Mouse (Mus musculus) heart, postnatal 0 days (tissue): ENCODE data around the gene 6430548M08Rik.

ENCODE experiments used
- CTCF ChIP-seq: IDR thresholded peaks from 2 replicates; pipeline ENCODE4 v1.5.1; 2016; ENCODE audit warnings: antibody characterized with exemption, control low read depth, low read depth
- EP300 ChIP-seq: IDR thresholded peaks from 2 replicates; pipeline ENCODE4 v1.6.1; 2016; ENCODE audit warnings: antibody characterized with exemption, low read depth

GRCm38 (mm10) chr8:120119429-120119828 lies 5.5 kb downstream of the 6430548M08Rik start:
- TF ChIP-seq EP300 (no peak), CTCF (no peak)
